Comparison of ENCODE assay signal across 20 mouse cellular contexts in the genomic region with DNA sequence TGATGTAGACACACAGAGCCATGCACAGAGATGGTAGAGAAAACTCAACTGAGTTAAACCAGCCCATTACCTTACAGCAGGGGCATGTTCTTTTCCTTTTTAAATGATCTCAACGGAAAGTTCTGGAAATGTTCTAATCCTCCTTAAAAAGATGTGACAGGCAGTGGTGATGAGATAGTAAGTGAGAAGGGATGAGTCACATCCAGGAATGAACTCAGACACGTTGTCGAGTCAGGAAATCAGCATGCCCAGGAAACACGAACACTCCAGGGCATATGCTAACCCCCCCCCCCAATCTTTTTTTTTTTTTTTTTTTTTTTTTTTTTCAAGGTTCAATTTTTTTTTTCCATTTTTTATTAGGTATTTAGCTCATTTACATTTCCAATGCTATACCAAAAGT. TPM values are rescaled to one million over a fixed set of nuclear protein-coding genes. Genes with fewer than 3 reads are reported as not detected.
"Had no signal": no experiment of that assay in that cellular context is flagged by ENCODE, and none has a peak within 500 bp of the region (broad histone marks: within the 10 kb centered on the region; RNA-seq: fewer than 3 reads in every experiment).

No protein-coding gene starts in this region.

- H3K4me1 ChIP-seq: limb, embryonic 12.5 days; liver, embryonic 13.5 days; midbrain, embryonic 13.5 days; neural tube, embryonic 12.5 days had no signal

- H3K4me2 ChIP-seq: limb, embryonic 12.5 days; liver, embryonic 13.5 days; midbrain, embryonic 13.5 days; neural tube, embryonic 12.5 days had no signal

- H3K27ac ChIP-seq: layer of hippocampus, adult 2 months; limb, embryonic 12.5 days; liver, embryonic 13.5 days; midbrain, embryonic 13.5 days; neural tube, embryonic 12.5 days had no signal

- H3K9ac ChIP-seq: limb, embryonic 12.5 days; liver, embryonic 13.5 days; midbrain, embryonic 13.5 days; neural tube, embryonic 12.5 days had no signal

- H3K4me3 ChIP-seq: layer of hippocampus, adult 2 months; limb, embryonic 12.5 days; liver, embryonic 13.5 days; midbrain, embryonic 13.5 days; neural tube, embryonic 12.5 days had no signal

- H3K36me3 ChIP-seq: limb, embryonic 12.5 days; liver, embryonic 13.5 days; midbrain, embryonic 13.5 days; neural tube, embryonic 12.5 days had no signal

- DNase-seq: kidney, adult 18-20 months; kidney, postnatal 10 days; kidney, postnatal 4 days; liver; liver, embryonic 13.5 days; spleen, adult 18-20 months; thymus, adult 18-20 months; thymus, postnatal 14 days had no signal

- ATAC-seq: midbrain, embryonic 13.5 days had no signal

- H3K9me3 ChIP-seq: limb, embryonic 12.5 days; liver, embryonic 13.5 days; midbrain, embryonic 13.5 days; neural tube, embryonic 12.5 days had no signal

- H3K27me3 ChIP-seq: limb, embryonic 12.5 days; liver, embryonic 13.5 days; midbrain, embryonic 13.5 days; neural tube, embryonic 12.5 days had no signal

RNA-seq across cellular contexts. Expression of gene Krt23, which starts 20.5 kb away (rescaled TPM):
- total RNA-seq: layer of hippocampus, adult 2 months; layer of hippocampus, postnatal 10 days; left cerebral cortex, postnatal 36 days; megakaryocyte-erythroid progenitor cell, adult 5-6 weeks had no signal
- polyA plus RNA-seq: midbrain, embryonic 13.5 days; neural tube, embryonic 12.5 days had no signal

RNA-seq across cellular contexts. Expression of gene Krt20, which starts 34.5 kb away (rescaled TPM):
- total RNA-seq: layer of hippocampus, adult 2 months; layer of hippocampus, postnatal 10 days; left cerebral cortex, postnatal 36 days; megakaryocyte-erythroid progenitor cell, adult 5-6 weeks; midbrain, postnatal 0 days; neutrophil, adult 5-6 weeks had no signal
- polyA plus RNA-seq: lung, adult 2 months; midbrain, embryonic 13.5 days had no signal

RNA-seq across cellular contexts. Expression of gene Krt39, which starts 48.7 kb away (rescaled TPM):
- total RNA-seq: layer of hippocampus, adult 2 months; layer of hippocampus, postnatal 10 days; left cerebral cortex, postnatal 36 days; megakaryocyte-erythroid progenitor cell, adult 5-6 weeks; midbrain, postnatal 0 days; neutrophil, adult 5-6 weeks had no signal
- polyA plus RNA-seq: limb, embryonic 12.5 days; liver, embryonic 13.5 days; lung, adult 2 months; midbrain, embryonic 13.5 days; midbrain, postnatal 0 days; neural tube, embryonic 12.5 days; stomach, embryonic 14.5 days had no signal

RNA-seq across cellular contexts. Expression of gene Krt12, which starts 50.3 kb away (rescaled TPM):
- total RNA-seq: megakaryocyte-erythroid progenitor cell, adult 5-6 weeks had no signal
- polyA plus RNA-seq: kidney, embryonic 14.5 days; limb, embryonic 12.5 days; liver, embryonic 13.5 days; neural tube, embryonic 12.5 days; stomach, embryonic 14.5 days had no signal
